Mouse (Mus musculus) G1E (cell line): Measurements from ENCODE around the gene Scgb2b12. TPM values are rescaled to one million over a fixed set of nuclear protein-coding genes. Genes with fewer than 3 reads are reported as not detected.
"Not testable (repeated sequence)": the region's sequence is repeated elsewhere in the genome, so short reads cannot be mapped to it uniquely, and the experiment has no call there.

Experiments used
- ATAC-seq: 2 replicates; pipeline ENCODE4 v1.8.0; 2016; ENCODE audit warnings: mild to moderate bottlenecking; ENCODE audit not compliant: insufficient number of reproducible peaks, poor library complexity, low FRiP score, severe bottlenecking; ENCODE audit errors: extremely low read depth
- DNase-seq: peaks from one replicate; pipeline ENCODE4 v3.0.0; 2012; ENCODE audit warnings: low spot score
- H3K27me3 ChIP-seq: 2 replicates; pipeline ENCODE4 v1.6.1; 2012; ENCODE audit warnings: mild to moderate bottlenecking, low read length, inconsistent platforms; ENCODE audit not compliant: insufficient read depth
- H3K36me3 ChIP-seq: replicated peaks from 2 replicates; pipeline ENCODE3; 2012; ENCODE audit warnings: mild to moderate bottlenecking, inconsistent platforms
- H3K4me1 ChIP-seq: 2 replicates; pipeline ENCODE4 v1.6.1; 2012; ENCODE audit warnings: low read depth, low read length, inconsistent platforms, mixed read lengths; ENCODE audit not compliant: insufficient read depth
- H3K4me3 ChIP-seq: 2 replicates; pipeline ENCODE4 v1.5.1; 2012; ENCODE audit warnings: low read depth, mild to moderate bottlenecking, inconsistent platforms, low read length, moderate library complexity, mixed read lengths
- H3K9me3 ChIP-seq: replicated peaks from 2 replicates; pipeline ENCODE4 v1.6.1; 2012; ENCODE audit warnings: inconsistent platforms
- polyA plus RNA-seq: library from polyadenylated mRNA; stranded (reverse); fragments of >175 nt; gene quantifications from 2 replicates; pipeline ENCODE4 v1.2.3, GENCODE M21; 2012
- total RNA-seq, 2 experiments: library from RNA; stranded (forward) in 1 of 2; stranded (reverse) in 1 of 2; fragments of 200-1000 nt in 1 of 2; fragments of >200 nt in 1 of 2; fragmentation: Nextera tagmentation in 1 of 2; gene quantifications; 2 replicates each; pipeline ENCODE4 v1.2.3; 2014 to 2017

The Scgb2b12 gene
- total RNA-seq (2014; fragmentation: Nextera tagmentation) (not detected in 2 replicates), total RNA-seq (2017) (not detected in 2 replicates), polyA plus RNA-seq (not detected in 2 replicates)

DNA sequence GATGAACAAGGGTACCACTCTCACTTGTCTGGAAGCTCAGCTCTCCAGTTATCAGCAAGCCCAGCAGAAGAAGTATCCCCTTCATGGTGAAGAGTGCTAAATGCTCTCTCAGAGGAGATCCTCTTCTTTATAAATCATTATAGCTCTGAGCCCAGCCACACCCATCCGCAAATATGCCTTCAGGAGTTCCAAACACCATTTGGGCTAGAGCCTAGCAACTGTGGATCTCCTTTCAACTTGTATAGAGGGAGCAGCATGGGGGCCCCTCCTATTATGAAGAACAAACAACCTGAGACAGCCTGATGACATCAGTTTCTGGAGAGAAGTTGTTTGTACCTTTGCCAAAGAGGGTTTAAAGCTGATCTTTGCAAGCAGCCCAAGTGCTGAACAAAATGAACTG, at the start of gene Scgb2b12:
TSS of gene Scgb2b12 (minus strand) at position 101 of the 400 bp plus-strand sequence.
- not testable (repeated sequence) for H3K36me3 ChIP-seq, H3K9me3 ChIP-seq, DNase-seq, H3K4me1 ChIP-seq, H3K27me3 ChIP-seq, H3K4me3 ChIP-seq, ATAC-seq

DNA sequence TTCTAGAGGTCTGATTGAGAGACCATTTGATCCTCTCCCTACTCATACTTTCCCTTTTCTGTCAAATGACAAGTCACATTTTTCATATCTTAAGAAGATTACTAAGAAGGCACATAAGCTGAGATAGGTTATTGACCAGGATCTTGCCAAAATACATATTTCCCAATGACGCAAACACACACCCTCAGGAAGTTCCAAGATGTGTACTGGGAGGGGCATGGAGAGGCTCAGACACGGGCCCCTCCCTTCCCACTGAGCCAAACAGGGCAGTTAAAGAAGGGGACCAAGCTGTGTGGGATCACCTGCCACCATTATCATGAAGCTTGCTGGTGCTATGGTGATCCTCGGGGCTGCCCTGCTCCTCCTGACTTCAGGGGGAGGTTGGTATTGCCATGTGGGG, 6.8 kb upstream of the Scgb2b12 start, which contains the start of gene Scgb1b12:
TSS of gene Scgb1b12 (plus strand) at position 301 of the 400 bp plus-strand sequence.
- not testable (repeated sequence) for H3K36me3 ChIP-seq, H3K9me3 ChIP-seq, ATAC-seq, H3K27me3 ChIP-seq, H3K4me1 ChIP-seq, DNase-seq, H3K4me3 ChIP-seq

Other genes with a start within 250 kb of the Scgb2b12 start
- gene Scgb1b10, start 226.4 kb downstream of the Scgb2b12 start, total RNA-seq (2014; fragmentation: Nextera tagmentation), result not detected in 2 replicates
- gene Scgb1b10, start 226.4 kb downstream of the Scgb2b12 start, total RNA-seq (2017), result not detected in 2 replicates
- not detected in 2 replicates for gene Scgb1b10, start 226.4 kb downstream of the Scgb2b12 start, polyA plus RNA-seq
- not detected in 2 replicates for gene Scgb2b11, start 116.1 kb downstream of the Scgb2b12 start, total RNA-seq (2014; fragmentation: Nextera tagmentation)
- gene Scgb2b11, start 116.1 kb downstream of the Scgb2b12 start, total RNA-seq (2017), result not detected in 2 replicates
- not detected in 2 replicates for gene Scgb2b11, start 116.1 kb downstream of the Scgb2b12 start, polyA plus RNA-seq
- not detected in 2 replicates for gene Scgb1b11, start 104.4 kb downstream of the Scgb2b12 start, total RNA-seq (2014; fragmentation: Nextera tagmentation)
- not detected in 2 replicates for gene Scgb1b11, start 104.4 kb downstream of the Scgb2b12 start, total RNA-seq (2017)
- not detected in 2 replicates for gene Scgb1b11, start 104.4 kb downstream of the Scgb2b12 start, polyA plus RNA-seq
- not detected in 2 replicates for gene Scgb1b12, start 6.9 kb upstream of the Scgb2b12 start, total RNA-seq (2014; fragmentation: Nextera tagmentation)
- not detected in 2 replicates for gene Scgb1b12, start 6.9 kb upstream of the Scgb2b12 start, total RNA-seq (2017)
- not detected in 2 replicates for gene Scgb1b12, start 6.9 kb upstream of the Scgb2b12 start, polyA plus RNA-seq
- gene Scgb1b29, start 114.3 kb upstream of the Scgb2b12 start, total RNA-seq (2014; fragmentation: Nextera tagmentation), result not detected in 2 replicates
- not detected in 2 replicates for gene Scgb1b29, start 114.3 kb upstream of the Scgb2b12 start, total RNA-seq (2017)
- gene Scgb1b29, start 114.3 kb upstream of the Scgb2b12 start, polyA plus RNA-seq, result not detected in 2 replicates